Mouse (Mus musculus) G1E (cell line): Measurements from ENCODE around the gene Prkar2a.

Experiments used
- CTCF ChIP-seq: IDR thresholded peaks from 2 replicates; pipeline ENCODE4 v1.5.1; 2012; ENCODE audit warnings: low read depth, low read length, inconsistent platforms, mixed read lengths
- GATA1 ChIP-seq: IDR thresholded peaks from 2 replicates; pipeline ENCODE4 v1.6.1; 2012; ENCODE audit warnings: borderline replicate concordance, low read length, inconsistent platforms, mixed read lengths
- GATA2 ChIP-seq: IDR thresholded peaks from 2 replicates; pipeline ENCODE4 v1.6.1; 2012; ENCODE audit warnings: low read depth, low read length, inconsistent platforms, borderline replicate concordance
- POLR2AphosphoS5 ChIP-seq: IDR thresholded peaks from 2 replicates; pipeline ENCODE4 v1.6.1; 2012; ENCODE audit warnings: low read depth, low read length, inconsistent platforms; ENCODE audit not compliant: insufficient replicate concordance
- TAL1 ChIP-seq: conservative IDR thresholded peaks from 2 replicates; pipeline ENCODE4 v1.6.1; 2012; ENCODE audit warnings: low read depth, low read length, inconsistent platforms, mixed read lengths

- no peak for TF ChIP-seq CTCF
- TF ChIP-seq GATA1 = no peak
- TF ChIP-seq POLR2AphosphoS5 = no peak
- no peak for TF ChIP-seq TAL1
- no peak for TF ChIP-seq GATA2
Measured at GRCm38 (mm10) chr9:108669875-108670274, 19.2 kb upstream of the Prkar2a start.
